In genomic region chr11:45003716-45004437, GRCm38 (mm10) we compare ENCODE assay signal across 16 mouse cellular contexts.
DNase-seq lines count a peak whose midpoint lies in the region; ATAC-seq and TF ChIP-seq lines count a peak whose summit lies in the region.
"Had no signal": no experiment of that assay in that cellular context is flagged by ENCODE, and none has a peak within 500 bp of the region (broad histone marks: within the 10 kb centered on the region; RNA-seq: fewer than 3 reads in every experiment).

No protein-coding gene starts in this region.

- no peak overlapping the region for H3K9ac ChIP-seq in forebrain, embryonic 13.5 days
- no peak overlapping the region for H3K9ac ChIP-seq in hindbrain, embryonic 13.5 days
- no peak overlapping the region for H3K9ac ChIP-seq in hindbrain, embryonic 11.5 days (ENCODE audit: low read depth, low read length)
- no peak overlapping the region for H3K9ac ChIP-seq in hindbrain, embryonic 14.5 days
- H3K9ac ChIP-seq: liver, postnatal 0 days had no signal

- no peak overlapping the region for H3K4me2 ChIP-seq in forebrain, embryonic 13.5 days
- no peak overlapping the region for H3K4me2 ChIP-seq in hindbrain, embryonic 13.5 days
- no peak overlapping the region for H3K4me2 ChIP-seq in hindbrain, embryonic 11.5 days (replicated peaks; ENCODE audit: low read depth, low read length)
- no peak overlapping the region for H3K4me2 ChIP-seq in hindbrain, embryonic 14.5 days (replicated peaks)

- 0 out of 2 replicates have a peak overlapping the region, but pooled peaks have one; percentile 26 for H3K27ac ChIP-seq in forebrain, embryonic 10.5 days
- H3K27ac ChIP-seq in forebrain, embryonic 13.5 days, result no peak overlapping the region
- H3K27ac ChIP-seq in hindbrain, embryonic 13.5 days, result peak overlapping the region; percentile 67
- no peak overlapping the region; the same call in 1 of the 2 replicates for H3K27ac ChIP-seq in hindbrain, embryonic 11.5 days (ENCODE audit: low read depth, low read length)
- H3K27ac ChIP-seq in hindbrain, embryonic 14.5 days, result 0 out of 2 replicates have a peak overlapping the region, but pooled peaks have one; percentile 14

- TF ChIP-seq POLR2A in brain, embryonic 14.5 days (IDR thresholded peaks at IDR 0.05; ENCODE audit: borderline replicate concordance, extremely low read depth, insufficient read depth, insufficient read length, poor library complexity, severe bottlenecking), result no peak

- H3K4me3 ChIP-seq in forebrain, embryonic 10.5 days, result no peak overlapping the region
- H3K4me3 ChIP-seq in forebrain, embryonic 13.5 days, result no peak overlapping the region
- H3K4me3 ChIP-seq in hindbrain, embryonic 13.5 days, result no peak overlapping the region
- no peak overlapping the region for H3K4me3 ChIP-seq in hindbrain, embryonic 11.5 days (ENCODE audit: low read depth, low read length)
- no peak overlapping the region for H3K4me3 ChIP-seq in hindbrain, embryonic 14.5 days (replicated peaks; ENCODE audit: low read length)

- ATAC-seq in forebrain, embryonic 13.5 days, result no peak
- ATAC-seq in hindbrain, embryonic 13.5 days (ENCODE audit: low FRiP score), result no peak
- ATAC-seq in hindbrain, embryonic 11.5 days (ENCODE audit: low FRiP score), result no peak
- ATAC-seq in hindbrain, embryonic 14.5 days (ENCODE audit: low FRiP score), result no peak
- ATAC-seq: liver, postnatal 0 days had no signal

- H3K4me1 ChIP-seq in forebrain, embryonic 10.5 days, result peaks cover 25% of the 10 kb centered on the region
- H3K4me1 ChIP-seq in forebrain, embryonic 13.5 days, result peaks cover 6% of the 10 kb centered on the region; the same call in 1 of the 2 replicates
- peaks cover 14% of the 10 kb centered on the region for H3K4me1 ChIP-seq in hindbrain, embryonic 13.5 days (replicated peaks)
- 0 out of 2 replicates have a peak, but pooled peaks cover 2% of the 10 kb centered on the region for H3K4me1 ChIP-seq in hindbrain, embryonic 11.5 days (replicated peaks; ENCODE audit: control insufficient read depth, insufficient read depth, low read length)
- peaks cover 12% of the 10 kb centered on the region for H3K4me1 ChIP-seq in hindbrain, embryonic 14.5 days (replicated peaks; ENCODE audit: control insufficient read depth, insufficient read depth, low read length)

- H3K27me3 ChIP-seq in forebrain, embryonic 10.5 days (ENCODE audit: poor library complexity, severe bottlenecking), result peaks cover 22% of the 10 kb centered on the region
- peaks cover 23% of the 10 kb centered on the region for H3K27me3 ChIP-seq in forebrain, embryonic 13.5 days
- no peaks in the 10 kb centered on the region for H3K27me3 ChIP-seq in hindbrain, embryonic 13.5 days
- H3K27me3 ChIP-seq in hindbrain, embryonic 11.5 days (ENCODE audit: control insufficient read depth, insufficient read depth, low read length), result no peaks in the 10 kb centered on the region
- no peaks in the 10 kb centered on the region for H3K27me3 ChIP-seq in hindbrain, embryonic 14.5 days (ENCODE audit: control insufficient read depth, insufficient read depth, low read length)

- no peaks in the 10 kb centered on the region for H3K9me3 ChIP-seq in forebrain, embryonic 10.5 days
- no peaks in the 10 kb centered on the region for H3K9me3 ChIP-seq in forebrain, embryonic 13.5 days (replicated peaks)
- no peaks in the 10 kb centered on the region for H3K9me3 ChIP-seq in hindbrain, embryonic 13.5 days
- H3K9me3 ChIP-seq in hindbrain, embryonic 11.5 days (ENCODE audit: control insufficient read depth, low read length), result no peaks in the 10 kb centered on the region
- no peaks in the 10 kb centered on the region for H3K9me3 ChIP-seq in hindbrain, embryonic 14.5 days (ENCODE audit: control insufficient read depth, low read length)

- 48% methylated on average over 9 of the region's 9 CpGs for WGBS in forebrain, embryonic 10.5 days
- WGBS in forebrain, embryonic 13.5 days, result 39% methylated on average over 9 of the region's 9 CpGs
- WGBS in hindbrain, embryonic 13.5 days, result 39% methylated on average over 9 of the region's 9 CpGs
- 50% methylated on average over 9 of the region's 9 CpGs for WGBS in hindbrain, embryonic 11.5 days
- WGBS in hindbrain, embryonic 14.5 days, result 34% methylated on average over 9 of the region's 9 CpGs

- no peaks in the 10 kb centered on the region for H3K36me3 ChIP-seq in forebrain, embryonic 10.5 days (replicated peaks)
- no peaks in the 10 kb centered on the region for H3K36me3 ChIP-seq in forebrain, embryonic 13.5 days (ENCODE audit: poor library complexity, severe bottlenecking)
- 0 out of 2 replicates have a peak, but pooled peaks cover 2% of the 10 kb centered on the region for H3K36me3 ChIP-seq in hindbrain, embryonic 13.5 days
- no peaks in the 10 kb centered on the region for H3K36me3 ChIP-seq in hindbrain, embryonic 11.5 days (ENCODE audit: control insufficient read depth, insufficient read depth, low read length)
- H3K36me3 ChIP-seq in hindbrain, embryonic 14.5 days (replicated peaks; ENCODE audit: control insufficient read depth, insufficient read depth), result peaks cover 17% of the 10 kb centered on the region

- no peak for DNase-seq in forebrain, embryonic 10.5 days (ENCODE audit: extremely low spot score, low spot score)
- no peak for DNase-seq in hindbrain, embryonic 11.5 days (ENCODE audit: low spot score)
- peak; percentile 52 for DNase-seq in brain, embryonic 14.5 days (ENCODE audit: low read depth)
- DNase-seq in hindbrain, embryonic 14.5 days (ENCODE audit: low spot score), result no peak
- DNase-seq in cerebellum, adult 8-10 months, result no peak
- no peak for DNase-seq in adrenal gland, adult (ENCODE audit: inconsistent age in 2 of 2, low spot score in 1 of 2)
- DNase-seq: adrenal gland, postnatal 14 days; cerebellum, postnatal 36 days; gastrocnemius, postnatal 36 days; kidney, postnatal 14 days; liver, postnatal 0 days; lung, postnatal 36 days; right cerebral cortex, postnatal 25 days; thymus, adult 18-20 months had no signal

- TF ChIP-seq CTCF in brain, embryonic 14.5 days (IDR thresholded peaks at IDR 0.05; ENCODE audit: borderline replicate concordance, extremely low read depth, insufficient read depth, insufficient read length), result no peak

Comparison
In these comparisons a context has a peak if more than half of its experiments do, and no peak if none do; other contexts are left out.
1. H3K27ac ChIP-seq: peak in forebrain, embryonic 10.5 days (single experiment), hindbrain, embryonic 13.5 days (single experiment) and hindbrain, embryonic 14.5 days (single experiment); none in forebrain, embryonic 13.5 days (single experiment) and hindbrain, embryonic 11.5 days (single experiment).